ENCODE assay signal across 10 mouse cellular contexts in genomic region chr3:28175997-28176967, GRCm38 (mm10).
DNase-seq lines count a peak whose midpoint lies in the region; ATAC-seq and TF ChIP-seq lines count a peak whose summit lies in the region.
"Had no signal": no experiment of that assay in that cellular context is flagged by ENCODE, and none has a peak within 500 bp of the region (broad histone marks: within the 10 kb centered on the region; RNA-seq: fewer than 3 reads in every experiment).

No protein-coding gene starts in this region.

- no peaks in the 10 kb centered on the region for H3K27me3 ChIP-seq in lung, embryonic 14.5 days (ENCODE audit: insufficient read depth, low read length)
- H3K27me3 ChIP-seq in embryonic facial prominence, embryonic 10.5 days (replicated peaks; ENCODE audit: low read depth, poor library complexity, severe bottlenecking): 0 out of 2 replicates have a peak, but pooled peaks cover 11% of the 10 kb centered on the region
- H3K27me3 ChIP-seq in hindbrain, embryonic 14.5 days (ENCODE audit: control insufficient read depth, insufficient read depth, low read length): 0 out of 2 replicates have a peak, but pooled peaks cover 4% of the 10 kb centered on the region
- H3K27me3 ChIP-seq in limb, embryonic 11.5 days (ENCODE audit: control insufficient read depth, insufficient read depth, low read length): no peaks in the 10 kb centered on the region
- no peaks in the 10 kb centered on the region for H3K27me3 ChIP-seq in liver, embryonic 11.5 days (replicated peaks; ENCODE audit: control insufficient read depth, insufficient read depth, low read length)
- H3K27me3 ChIP-seq: liver, embryonic 15.5 days; Patski had no signal

- H3K4me2 ChIP-seq in lung, embryonic 14.5 days: peak overlapping the region; percentile 13
- H3K4me2 ChIP-seq in hindbrain, embryonic 14.5 days (replicated peaks): peak overlapping the region; percentile 53
- H3K4me2 ChIP-seq in limb, embryonic 11.5 days (ENCODE audit: low read depth, severe bottlenecking): peak overlapping the region; percentile 31; the same call in 1 of the 2 replicates
- no peak overlapping the region for H3K4me2 ChIP-seq in liver, embryonic 11.5 days
- H3K4me2 ChIP-seq: liver, embryonic 15.5 days had no signal

- no peak overlapping the region for H3K9ac ChIP-seq in lung, embryonic 14.5 days
- peak overlapping the region; percentile 46 for H3K9ac ChIP-seq in hindbrain, embryonic 14.5 days
- no peak overlapping the region for H3K9ac ChIP-seq in limb, embryonic 11.5 days (ENCODE audit: low read length)
- no peak overlapping the region for H3K9ac ChIP-seq in liver, embryonic 11.5 days (ENCODE audit: low read depth, low read length)
- H3K9ac ChIP-seq: liver, embryonic 15.5 days had no signal

- peak; percentile 91 for ATAC-seq in lung, embryonic 14.5 days (ENCODE audit: insufficient read depth)
- peak; percentile 99 for ATAC-seq in hindbrain, embryonic 14.5 days (ENCODE audit: low FRiP score)
- peak; percentile 89 for ATAC-seq in limb, embryonic 11.5 days (ENCODE audit: insufficient number of reproducible peaks, low FRiP score, low TSS enrichment, low read depth)
- ATAC-seq in liver, embryonic 11.5 days (replicated peaks; ENCODE audit: low FRiP score): no peak
- ATAC-seq: Patski had no signal

- H3K36me3 ChIP-seq in lung, embryonic 14.5 days (ENCODE audit: insufficient read depth): no peaks in the 10 kb centered on the region
- no peaks in the 10 kb centered on the region for H3K36me3 ChIP-seq in embryonic facial prominence, embryonic 10.5 days (replicated peaks)
- no peaks in the 10 kb centered on the region for H3K36me3 ChIP-seq in hindbrain, embryonic 14.5 days (replicated peaks; ENCODE audit: control insufficient read depth, insufficient read depth)
- no peaks in the 10 kb centered on the region for H3K36me3 ChIP-seq in limb, embryonic 11.5 days (ENCODE audit: control insufficient read depth, insufficient read depth, low read length)
- H3K36me3 ChIP-seq in liver, embryonic 11.5 days (ENCODE audit: control insufficient read depth, insufficient read depth, low read length): no peaks in the 10 kb centered on the region
- H3K36me3 ChIP-seq: liver, embryonic 15.5 days had no signal

- 18% methylated on average over 21 of the region's 21 CpGs for WGBS in lung, embryonic 14.5 days
- WGBS in embryonic facial prominence, embryonic 10.5 days: 13% methylated on average over 21 of the region's 21 CpGs
- 7% methylated on average over 21 of the region's 21 CpGs for WGBS in hindbrain, embryonic 14.5 days
- WGBS in limb, embryonic 11.5 days: 14% methylated on average over 21 of the region's 21 CpGs
- 36% methylated on average over 21 of the region's 21 CpGs for WGBS in liver, embryonic 11.5 days

- peak; percentile 3; the same call in 1 of the 2 replicates for TF ChIP-seq CTCF in lung, embryonic 14.5 days (IDR thresholded peaks at IDR 0.05; ENCODE audit: low read depth)

- peaks cover 2% of the 10 kb centered on the region; the same call in 1 of the 2 replicates for H3K4me1 ChIP-seq in lung, embryonic 14.5 days (ENCODE audit: insufficient read depth)
- H3K4me1 ChIP-seq in embryonic facial prominence, embryonic 10.5 days: peaks cover 22% of the 10 kb centered on the region
- H3K4me1 ChIP-seq in hindbrain, embryonic 14.5 days (replicated peaks; ENCODE audit: control insufficient read depth, insufficient read depth, low read length): peaks cover 17% of the 10 kb centered on the region; the same call in 1 of the 2 replicates
- H3K4me1 ChIP-seq in limb, embryonic 11.5 days (ENCODE audit: control insufficient read depth, insufficient read depth, low read length): no peaks in the 10 kb centered on the region
- no peaks in the 10 kb centered on the region for H3K4me1 ChIP-seq in liver, embryonic 11.5 days (replicated peaks; ENCODE audit: control insufficient read depth, insufficient read depth, low read length)

- DNase-seq in lung, embryonic 14.5 days: peak; percentile 65
- no peak for DNase-seq in lung, adult 18-20 months
- peak; percentile 68 for DNase-seq in embryonic facial prominence, embryonic 10.5 days (ENCODE audit: low spot score)
- peak; percentile 77 for DNase-seq in hindbrain, embryonic 14.5 days (ENCODE audit: low spot score)
- peak; percentile 70 for DNase-seq in limb, embryonic 11.5 days (ENCODE audit: low spot score)
- DNase-seq in right cerebral cortex, adult 2 months (ENCODE audit: low spot score in 2 of 2): peak; percentile 86 to 89
- no peak for DNase-seq in lung, postnatal 14 days
- no peak for DNase-seq in liver, embryonic 11.5 days (ENCODE audit: low spot score)

- H3K9me3 ChIP-seq in lung, embryonic 14.5 days (ENCODE audit: low read depth, low read length): no peaks in the 10 kb centered on the region
- no peaks in the 10 kb centered on the region for H3K9me3 ChIP-seq in embryonic facial prominence, embryonic 10.5 days
- no peaks in the 10 kb centered on the region for H3K9me3 ChIP-seq in hindbrain, embryonic 14.5 days (ENCODE audit: control insufficient read depth, low read length)
- no peaks in the 10 kb centered on the region for H3K9me3 ChIP-seq in limb, embryonic 11.5 days (ENCODE audit: control insufficient read depth, low read length)
- H3K9me3 ChIP-seq in liver, embryonic 11.5 days (ENCODE audit: control insufficient read depth, low read length): no peaks in the 10 kb centered on the region
- H3K9me3 ChIP-seq: liver, embryonic 15.5 days had no signal

- H3K27ac ChIP-seq in lung, embryonic 14.5 days (ENCODE audit: low read depth): no peak overlapping the region
- peak overlapping the region; percentile 54 for H3K27ac ChIP-seq in embryonic facial prominence, embryonic 10.5 days (replicated peaks)
- H3K27ac ChIP-seq in hindbrain, embryonic 14.5 days: peak overlapping the region; percentile 80
- H3K27ac ChIP-seq in limb, embryonic 11.5 days (replicated peaks; ENCODE audit: low read depth, low read length): no peak overlapping the region
- H3K27ac ChIP-seq in liver, embryonic 11.5 days (ENCODE audit: low read depth, low read length): no peak overlapping the region
- H3K27ac ChIP-seq: liver, embryonic 15.5 days had no signal

- no peak overlapping the region for H3K4me3 ChIP-seq in lung, embryonic 14.5 days (ENCODE audit: low read depth, low read length)
- peak overlapping the region; percentile 43 for H3K4me3 ChIP-seq in embryonic facial prominence, embryonic 10.5 days
- peak overlapping the region; percentile 22 for H3K4me3 ChIP-seq in hindbrain, embryonic 14.5 days (replicated peaks; ENCODE audit: low read length)
- H3K4me3 ChIP-seq in limb, embryonic 11.5 days (ENCODE audit: low read depth, low read length): no peak overlapping the region
- H3K4me3 ChIP-seq in liver, embryonic 11.5 days (ENCODE audit: low read depth, low read length): no peak overlapping the region
- H3K4me3 ChIP-seq: liver, embryonic 15.5 days had no signal

Comparison
In these comparisons a context has a peak if more than half of its experiments do, and no peak if none do; other contexts are left out.
1. DNase-seq: peak in lung, embryonic 14.5 days (single experiment), embryonic facial prominence, embryonic 10.5 days (single experiment), hindbrain, embryonic 14.5 days (single experiment), limb, embryonic 11.5 days (single experiment) and right cerebral cortex, adult 2 months (2 of 2); none in lung, adult 18-20 months (0 of 2), lung, postnatal 14 days (single experiment) and liver, embryonic 11.5 days (single experiment).
2. H3K27ac ChIP-seq: peak in embryonic facial prominence, embryonic 10.5 days (single experiment) and hindbrain, embryonic 14.5 days (single experiment); none in lung, embryonic 14.5 days (single experiment), limb, embryonic 11.5 days (single experiment) and liver, embryonic 11.5 days (single experiment).
3. H3K4me3 ChIP-seq: peak in embryonic facial prominence, embryonic 10.5 days (single experiment) and hindbrain, embryonic 14.5 days (single experiment); none in lung, embryonic 14.5 days (single experiment), limb, embryonic 11.5 days (single experiment) and liver, embryonic 11.5 days (single experiment).